Mouse (Mus musculus): ENCODE data around the gene Lsamp.

Gene Lsamp

GRCm38 (mm10) chr16:42123826-42124225, 2139.7 kb downstream of the Lsamp start:
- no peak for DNase-seq

- no peak for DNase-seq
Observed at GRCm38 (mm10) chr16:42126061-42126460, 2141.9 kb downstream of the Lsamp start.

GRCm38 (mm10) chr16:42147164-42147563, 2163.0 kb downstream of the Lsamp start:
- DNase-seq, result no peak

GRCm38 (mm10) chr16:42149216-42149942, 2165.2 kb downstream of the Lsamp start:
- DNase-seq, result no peak

- DNase-seq, result peak; percentile 8 to 30
Observed at GRCm38 (mm10) chr16:42152640-42153039, 2168.5 kb downstream of the Lsamp start.

GRCm38 (mm10) chr16:42157816-42158215, 2173.7 kb downstream of the Lsamp start:
- no peak for DNase-seq

GRCm38 (mm10) chr16:42164941-42165340, 2180.8 kb downstream of the Lsamp start:
- peak in 1 of 2 experiments; percentile 81 for DNase-seq

GRCm38 (mm10) chr16:42168292-42168691, 2184.1 kb downstream of the Lsamp start:
- DNase-seq, result peak in 1 of 2 experiments; percentile 15

GRCm38 (mm10) chr16:42169447-42170140, 2185.4 kb downstream of the Lsamp start:
- peak; percentile 66 to 79 for DNase-seq

- DNase-seq, result peak; percentile 69 to 79
Observed at GRCm38 (mm10) chr16:42172476-42172875, 2188.3 kb downstream of the Lsamp start.

GRCm38 (mm10) chr16:42178866-42179265, 2194.7 kb downstream of the Lsamp start:
- no peak for DNase-seq

GRCm38 (mm10) chr16:42180025-42180424, 2195.9 kb downstream of the Lsamp start:
- no peak for DNase-seq

GRCm38 (mm10) chr16:42180473-42180872, 2196.3 kb downstream of the Lsamp start:
- DNase-seq, result no peak

- DNase-seq, result no peak
Observed at GRCm38 (mm10) chr16:42189431-42190081, 2205.4 kb downstream of the Lsamp start.

- DNase-seq, result peak; percentile 94 to 96
Observed at GRCm38 (mm10) chr16:42190114-42191045, 2206.2 kb downstream of the Lsamp start.

Measured in lung, postnatal 4 days (tissue).